Mouse (Mus musculus) left cerebral cortex, postnatal 14 days (tissue): Measurements from ENCODE around the gene Galnt4. TPM values are rescaled to one million over a fixed set of nuclear protein-coding genes. Genes with fewer than 3 reads are reported as not detected.

Experiments used
- DNase-seq, 2 experiments: peaks; one replicate each; pipeline ENCODE4 v3.0.0; 2021 to 2022; ENCODE audit warnings: low spot score in 2 of 2, mixed read lengths in 1 of 2
- intact Hi-C: fragments of 180-260 bp; cut with DNase I; formaldehyde crosslinking; loops from one replicate; pipeline ENCODE4 v1.15.1; 2025
- total RNA-seq, 2 experiments: library from RNA; stranded (reverse); gene quantifications; 2 replicates each; pipeline ENCODE4 v1.2.3; 2021

Galnt4 gene
- total RNA-seq, 2 experiments from 2014 or later, result 2.9 to 3.7 TPM

- intact Hi-C loops, result loop anchor here (5.0 kb wide), 2 partner anchors 55 to 510 kb away; no protein-coding TSS in a partner anchor
- DNase-seq, result peak; percentile 83 to 85
Observed at GRCm38 (mm10) chr10:99106703-99107631, 992 bp upstream of the Galnt4 start, which contains the start of gene Poc1b. Gene Poc1b (plus strand): TSS chr10:99107036.

GRCm38 (mm10) chr10:99108431-99108982 lies 548 bp downstream of the Galnt4 start:
- no peak for DNase-seq
- intact Hi-C loops, result loop anchor here (5.0 kb wide), 2 partner anchors 54 to 509 kb away; no protein-coding TSS in a partner anchor

GRCm38 (mm10) chr10:99113533-99113932 lies 5.6 kb downstream of the Galnt4 start:
- DNase-seq, result no peak
- intact Hi-C loops, result no loop called here

- DNase-seq, result no peak
- intact Hi-C loops, result no loop called here
Observed at GRCm38 (mm10) chr10:99114295-99114694, 6.3 kb downstream of the Galnt4 start.

GRCm38 (mm10) chr10:99115471-99116236 lies 7.7 kb downstream of the Galnt4 start:
- no peak for DNase-seq
- intact Hi-C loops, result no loop called here

- intact Hi-C loops, result no loop called here
- no peak for DNase-seq
Observed at GRCm38 (mm10) chr10:99116237-99116632, 8.3 kb downstream of the Galnt4 start.

GRCm38 (mm10) chr10:99116650-99117615 lies 9.0 kb downstream of the Galnt4 start:
- intact Hi-C loops, result no loop called here
- DNase-seq, result no peak

GRCm38 (mm10) chr10:99117876-99118275 lies 9.9 kb downstream of the Galnt4 start:
- no peak for DNase-seq
- intact Hi-C loops, result no loop called here

GRCm38 (mm10) chr10:99118697-99119096 lies 10.7 kb downstream of the Galnt4 start:
- intact Hi-C loops, result no loop called here
- DNase-seq, result no peak

GRCm38 (mm10) chr10:99119471-99119870 lies 11.5 kb downstream of the Galnt4 start:
- intact Hi-C loops, result no loop called here
- no peak for DNase-seq

- no peak for DNase-seq
Observed at GRCm38 (mm10) chr10:99126225-99126624, 18.3 kb downstream of the Galnt4 start, which contains the start of gene Phxr2. Gene Phxr2 (minus strand): TSS chr10:99126325.

GRCm38 (mm10) chr10:99126954-99127353 lies 19.0 kb downstream of the Galnt4 start:
- intact Hi-C loops, result no loop called here
- DNase-seq, result no peak

More at GRCm38 (mm10) chr10:99126225-99126624, 18.3 kb downstream of the Galnt4 start, which contains the start of gene Phxr2:
- intact Hi-C loops, result no loop called here

- no peak for DNase-seq
- intact Hi-C loops, result no loop called here
Observed at GRCm38 (mm10) chr10:99127691-99128261, 19.8 kb downstream of the Galnt4 start.

- intact Hi-C loops, result no loop called here
- peak; percentile 31 to 52 for DNase-seq
Observed at GRCm38 (mm10) chr10:99130611-99131010, 22.7 kb downstream of the Galnt4 start.

- intact Hi-C loops, result no loop called here
Observed at GRCm38 (mm10) chr10:99131298-99131697, 23.3 kb downstream of the Galnt4 start.

GRCm38 (mm10) chr10:99132189-99132588 lies 24.2 kb downstream of the Galnt4 start:
- intact Hi-C loops, result no loop called here

More at GRCm38 (mm10) chr10:99131298-99131697, 23.3 kb downstream of the Galnt4 start:
- no peak for DNase-seq

GRCm38 (mm10) chr10:99132595-99133272 lies 24.8 kb downstream of the Galnt4 start:
- no peak for DNase-seq
- intact Hi-C loops, result no loop called here

More at GRCm38 (mm10) chr10:99132189-99132588, 24.2 kb downstream of the Galnt4 start:
- peak in 1 of 2 experiments; percentile 33 for DNase-seq
